Mouse (Mus musculus) intestine, embryonic 14.5 days (tissue): ENCODE results near the gene Fkbp2. TPM values are rescaled to one million over a fixed set of nuclear protein-coding genes. Genes with fewer than 3 reads are reported as not detected.
A peak's percentile ranks its signal among the peaks of the same experiment; 100 is the strongest.

ENCODE experiments used
- ATAC-seq: fragments of 200-750 bp; cut with Nextera tagmentation; replicated peaks from 2 replicates; pipeline ENCODE4 v1.8.0; 2017; ENCODE audit warnings: low read depth, moderate number of reproducible peaks, moderate TSS enrichment, moderate library complexity; ENCODE audit not compliant: low FRiP score, low TSS enrichment
- DNase-seq: peaks from one replicate; pipeline ENCODE4 v3.0.0-alpha.2; 2018; ENCODE audit warnings: low spot score
- H3K27ac ChIP-seq: fragments of 300-500 bp; sonication (generic); 2 replicates; pipeline ENCODE4 v1.5.1; 2014; ENCODE audit warnings: low read depth, mild to moderate bottlenecking, control low read depth
- H3K27me3 ChIP-seq: fragments of 300-500 bp; sonication (generic); replicated peaks from 2 replicates; pipeline ENCODE4 v1.6.1; 2014; ENCODE audit warnings: low read length, control low read depth; ENCODE audit not compliant: control insufficient read depth, insufficient read depth
- H3K36me3 ChIP-seq: fragments of 300-500 bp; sonication (generic); 2 replicates; pipeline ENCODE4 v1.6.1; 2014; ENCODE audit warnings: low read length, control low read depth; ENCODE audit not compliant: control insufficient read depth, insufficient read depth
- H3K4me1 ChIP-seq: fragments of 300-500 bp; sonication (generic); replicated peaks from 2 replicates; pipeline ENCODE4 v1.6.1; 2014; ENCODE audit warnings: low read length, control low read depth, mixed read lengths; ENCODE audit not compliant: control insufficient read depth, insufficient read depth
- H3K4me2 ChIP-seq: fragments of 300-500 bp; sonication (generic); 2 replicates; pipeline ENCODE4 v1.6.1; 2014; ENCODE audit warnings: low read length
- H3K4me3 ChIP-seq: fragments of 300-500 bp; sonication (generic); 2 replicates; pipeline ENCODE4 v1.5.1; 2014; ENCODE audit warnings: low read depth, low read length, control low read depth, mixed read lengths
- H3K9ac ChIP-seq: fragments of 300-500 bp; sonication (generic); 2 replicates; pipeline ENCODE4 v1.6.1; 2014; ENCODE audit warnings: mild to moderate bottlenecking, low read length
- H3K9me3 ChIP-seq: fragments of 300-500 bp; sonication (generic); 2 replicates; pipeline ENCODE4 v1.6.1; 2016; ENCODE audit warnings: low read length, control low read depth; ENCODE audit not compliant: control insufficient read depth
- WGBS: fragments of 180-500 bp; shearing (Covaris S2); extraction: QIAGEN DNeasy Blood & Tissue Kit; methylation state at CpG from one replicate; pipeline ENCODE4 v1.1.7; 2014; 5-methylcytosine and 5-hydroxymethylcytosine counted together
- polyA plus RNA-seq: library from polyadenylated mRNA; unstranded; fragments of >200 nt; fragmentation: Nextera tagmentation; extraction: Ambion mirVana; gene quantifications from 2 replicates; pipeline ENCODE4 v1.2.1, GENCODE M21; 2014

The Fkbp2 gene
- polyA plus RNA-seq, 1 experiment from 2014 or later = 103 TPM

GRCm38 (mm10) chr19:6941372-6942248 lies 38.7 kb downstream of the Fkbp2 start, which contains the start of gene Bad:
Bad (plus strand) TSS chr19:6941861.
- Histone ChIP-seq H3K36me3 (peaks cover 3% of the 10 kb centered on the region; the same call in 1 of the 2 replicates), H3K4me2 (peak within 1 kb of the TSS; percentile 99), H3K9me3 (no peaks in the 10 kb centered on the region), H3K9ac (peak within 1 kb of the TSS; percentile 71), H3K27ac (peak within 1 kb of the TSS; percentile 96), H3K4me1 (peaks cover 12% of the 10 kb centered on the region), H3K4me3 (peak within 1 kb of the TSS; percentile 77), H3K27me3 (no peaks in the 10 kb centered on the region)
- peak; percentile 82 for ATAC-seq
- WGBS = under 1% methylated on average over 83 of the region's 83 CpGs
- peak; percentile 99 for DNase-seq

- H3K36me3 ChIP-seq = peaks cover 3% of the 10 kb centered on the region; the same call in 1 of the 2 replicates
- WGBS = 22% methylated on average over 26 of the region's 29 CpGs
- peak overlapping the region; percentile 71 for H3K9ac ChIP-seq
- H3K27me3 ChIP-seq = peaks cover 7% of the 10 kb centered on the region
- H3K27ac ChIP-seq = no peak overlapping the region
- peak overlapping the region; percentile 77 for H3K4me3 ChIP-seq
- ATAC-seq (no peak), DNase-seq (no peak)
- no peaks in the 10 kb centered on the region for H3K9me3 ChIP-seq
- H3K4me2 ChIP-seq = peak overlapping the region; percentile 99
- H3K4me1 ChIP-seq = peaks cover 12% of the 10 kb centered on the region
Observed at GRCm38 (mm10) chr19:6940396-6941351, 39.6 kb downstream of the Fkbp2 start.

- no peak overlapping the region for H3K4me3 ChIP-seq
- H3K27ac ChIP-seq = no peak overlapping the region
- ATAC-seq (no peak), DNase-seq (no peak)
- no peak overlapping the region for H3K9ac ChIP-seq
- no peaks in the 10 kb centered on the region for H3K9me3 ChIP-seq
- peaks cover 12% of the 10 kb centered on the region for H3K4me1 ChIP-seq
- 89% methylated on average over 20 of the region's 20 CpGs for WGBS
- no peak overlapping the region for H3K4me2 ChIP-seq
- H3K27me3 ChIP-seq = peaks cover 19% of the 10 kb centered on the region
- H3K36me3 ChIP-seq = peaks cover 3% of the 10 kb centered on the region; the same call in 1 of the 2 replicates
Observed at GRCm38 (mm10) chr19:6939106-6940002, 40.9 kb downstream of the Fkbp2 start.

- no peaks in the 10 kb centered on the region for H3K36me3 ChIP-seq
- H3K4me1 ChIP-seq = peaks cover 15% of the 10 kb centered on the region
- no peak overlapping the region for H3K9ac ChIP-seq
- no peak overlapping the region for H3K27ac ChIP-seq
- DNase-seq (no peak), ATAC-seq (no peak)
- H3K27me3 ChIP-seq = peaks cover 35% of the 10 kb centered on the region
- 75% methylated on average over 16 of the region's 16 CpGs for WGBS
- no peaks in the 10 kb centered on the region for H3K9me3 ChIP-seq
- no peak overlapping the region for H3K4me3 ChIP-seq
- H3K4me2 ChIP-seq = no peak overlapping the region
Observed at GRCm38 (mm10) chr19:6937541-6938465, 42.5 kb downstream of the Fkbp2 start.

- no peak for DNase-seq
Observed at GRCm38 (mm10) chr19:6936299-6936698, 44.0 kb downstream of the Fkbp2 start.

GRCm38 (mm10) chr19:6934195-6934977 lies 45.9 kb downstream of the Fkbp2 start, which contains the start of gene Kcnk4:
Kcnk4 (minus strand) TSS chr19:6934515.
- 12% methylated on average over 23 of the region's 23 CpGs for WGBS
- Histone ChIP-seq H3K9ac (0 out of 2 replicates have a peak within 1 kb of the TSS, but pooled peaks have one; percentile 37), H3K27me3 (peaks cover 64% of the 10 kb centered on the region), H3K4me3 (peak within 1 kb of the TSS; percentile 36), H3K4me1 (peaks cover 6% of the 10 kb centered on the region), H3K9me3 (no peaks in the 10 kb centered on the region), H3K36me3 (no peaks in the 10 kb centered on the region), H3K27ac (no peak within 1 kb of the TSS), H3K4me2 (peak within 1 kb of the TSS; percentile 75)
- DNase-seq = no peak
- no peak for ATAC-seq

More at GRCm38 (mm10) chr19:6936299-6936698, 44.0 kb downstream of the Fkbp2 start:
- peaks cover 50% of the 10 kb centered on the region for H3K27me3 ChIP-seq
- H3K4me2 ChIP-seq = no peak overlapping the region
- H3K4me3 ChIP-seq = no peak overlapping the region
- WGBS = 23% methylated on average over 3 of the region's 3 CpGs
- H3K9me3 ChIP-seq = no peaks in the 10 kb centered on the region
- ATAC-seq = no peak
- H3K9ac ChIP-seq = no peak overlapping the region
- H3K4me1 ChIP-seq = peaks cover 12% of the 10 kb centered on the region
- H3K27ac ChIP-seq = no peak overlapping the region
- H3K36me3 ChIP-seq = no peaks in the 10 kb centered on the region
